Mouse (Mus musculus) thymus, postnatal 10 days (tissue): Measurements from ENCODE around the gene Ppp1r12c.
A peak's percentile ranks its signal among the peaks of the same experiment; 100 is the strongest.

Experiments
- DNase-seq, 2 experiments: peaks; one replicate each; pipeline ENCODE4 v3.0.0; 2021; ENCODE audit warnings: low spot score in 2 of 2

Ppp1r12c gene

GRCm38 (mm10) chr7:4431548-4431947, 69.9 kb downstream of the Ppp1r12c start:
- DNase-seq: peak; percentile 50 to 77
